Mouse (Mus musculus): Measurements from ENCODE around the gene Hvcn1. TPM values are rescaled to one million over a fixed set of nuclear protein-coding genes. Genes with fewer than 3 reads are reported as not detected.

Gene Hvcn1
- polyA plus RNA-seq, 1 experiment from 2014 or later, result 8.2 TPM

DNA sequence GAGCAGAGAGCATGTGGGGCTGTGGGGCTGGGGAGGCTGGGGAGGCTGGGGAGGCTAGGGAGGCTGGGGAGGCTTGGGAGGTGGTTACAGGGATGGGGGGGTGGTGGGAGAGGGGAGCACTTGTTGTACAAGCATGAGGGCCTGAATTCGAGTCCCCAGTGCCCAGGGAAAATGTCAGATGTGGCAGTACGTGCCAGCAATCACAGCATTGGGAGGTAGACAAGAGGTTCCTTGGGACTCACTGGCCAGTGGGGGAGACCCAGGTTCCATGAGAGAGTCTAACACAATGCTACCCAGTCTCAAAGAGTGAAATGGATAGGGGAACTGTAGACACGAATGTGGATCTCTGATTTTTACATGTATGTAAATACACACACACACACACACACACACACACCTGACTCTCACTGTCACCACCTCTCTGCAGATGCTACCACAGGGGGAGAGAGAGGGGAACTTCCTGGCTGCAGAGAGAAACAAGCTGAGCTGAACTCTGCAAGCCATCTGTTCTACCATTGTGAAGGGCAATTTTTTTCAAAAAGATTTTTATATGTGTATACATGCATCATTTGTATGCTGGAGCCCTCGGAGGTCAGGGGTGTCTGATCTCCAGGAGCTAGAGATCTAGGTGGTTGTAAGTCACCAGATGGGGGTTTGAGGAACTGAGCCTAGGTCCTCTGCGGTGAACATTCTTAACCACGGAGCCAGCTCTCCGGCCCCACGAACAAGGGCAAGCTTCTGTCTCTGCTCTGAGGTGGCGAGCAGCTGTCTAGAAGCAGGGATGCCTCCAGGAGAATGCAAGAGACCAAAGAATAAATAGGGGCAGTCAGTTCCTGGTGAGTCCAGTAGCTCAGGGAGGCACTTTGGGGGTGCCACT is 28.0 kb downstream of the Hvcn1 start:
- Histone ChIP-seq H3K9ac (no peak overlapping the region), H3K27ac (ENCODE audit: low read depth) (no peak overlapping the region), H3K4me2 (no peak overlapping the region), H3K36me3 (ENCODE audit: insufficient read depth) (no peaks in the 10 kb centered on the region; the same call in 1 of the 2 replicates), H3K27me3 (ENCODE audit: insufficient read depth, low read length) (no peaks in the 10 kb centered on the region), H3K4me3 (ENCODE audit: low read depth, low read length) (no peak overlapping the region), H3K4me1 (ENCODE audit: insufficient read depth) (no peaks in the 10 kb centered on the region), H3K9me3 (ENCODE audit: low read depth, low read length) (no peaks in the 10 kb centered on the region)
- 74% methylated on average over 9 of the region's 9 CpGs for WGBS
- no peak for DNase-seq
- no peak for ATAC-seq (ENCODE audit: insufficient read depth)
- no peak for TF ChIP-seq CTCF (IDR thresholded peaks at IDR 0.05; ENCODE audit: low read depth)

DNA sequence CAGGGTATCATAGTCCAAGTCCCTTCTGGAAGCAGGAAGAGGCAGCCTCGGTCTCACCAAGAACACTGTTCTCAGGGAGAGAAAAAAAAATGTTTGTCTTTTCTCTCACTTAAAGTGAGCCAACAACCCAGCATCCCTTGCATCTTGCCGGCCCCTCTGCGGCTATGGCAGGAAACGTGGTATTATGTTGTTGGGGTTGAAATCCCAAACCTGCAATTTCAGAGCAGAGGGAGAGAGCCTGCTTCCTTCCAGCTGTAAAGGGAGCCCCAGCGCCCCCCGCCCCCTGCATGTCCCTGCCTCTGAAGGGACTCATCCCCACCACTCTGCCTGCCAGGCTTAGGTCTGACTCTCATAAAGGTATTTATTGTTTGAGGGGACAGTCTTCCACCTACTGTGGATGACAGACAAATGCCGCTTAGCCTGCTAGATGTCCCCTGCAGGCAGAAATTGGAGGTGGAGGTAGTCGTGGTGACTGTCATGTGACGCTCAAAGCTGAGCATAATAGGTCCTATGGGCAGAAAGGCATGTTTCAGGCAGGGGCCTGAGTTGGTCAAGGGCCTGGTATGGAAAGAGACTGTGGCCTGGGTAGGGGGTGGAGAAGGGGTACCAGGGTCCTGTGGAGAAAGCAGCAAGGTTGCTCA is 28.7 kb downstream of the Hvcn1 start:
- Histone ChIP-seq H3K27me3 (ENCODE audit: insufficient read depth, low read length) (no peaks in the 10 kb centered on the region), H3K9me3 (ENCODE audit: low read depth, low read length) (no peaks in the 10 kb centered on the region), H3K27ac (ENCODE audit: low read depth) (no peak overlapping the region), H3K4me2 (no peak overlapping the region), H3K4me1 (ENCODE audit: insufficient read depth) (no peaks in the 10 kb centered on the region), H3K9ac (no peak overlapping the region), H3K4me3 (ENCODE audit: low read depth, low read length) (no peak overlapping the region), H3K36me3 (ENCODE audit: insufficient read depth) (peaks cover 3% of the 10 kb centered on the region; the same call in 1 of the 2 replicates)
- WGBS, result 59% methylated on average over 9 of the region's 9 CpGs
- no peak; the same call in 1 of the 2 replicates for TF ChIP-seq CTCF (IDR thresholded peaks at IDR 0.05; ENCODE audit: low read depth)
- peak; percentile 21 for DNase-seq
- ATAC-seq (ENCODE audit: insufficient read depth), result no peak

DNA sequence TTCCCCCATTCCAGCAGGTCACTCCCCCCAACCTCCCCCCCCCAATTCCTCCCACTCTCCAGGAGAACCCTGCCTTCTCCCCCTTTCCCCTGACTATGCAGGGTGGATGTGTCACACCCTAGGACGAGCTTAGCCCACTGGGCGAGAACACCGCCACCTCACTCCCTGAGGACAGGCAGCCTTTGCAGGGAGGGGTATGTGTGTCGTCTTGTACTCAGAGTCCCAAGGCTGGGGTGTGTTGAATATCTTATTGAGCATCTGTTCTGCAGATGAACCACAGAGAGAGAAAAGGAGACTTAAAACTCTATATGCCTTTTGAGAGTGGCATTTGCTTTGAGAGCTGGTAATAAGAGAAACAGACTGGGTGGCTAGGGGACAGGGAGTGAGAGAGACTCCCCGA is 30.6 kb downstream of the Hvcn1 start:
- TF ChIP-seq CTCF (IDR thresholded peaks at IDR 0.05; ENCODE audit: low read depth), result no peak
- Histone ChIP-seq H3K9me3 (ENCODE audit: low read depth, low read length) (no peaks in the 10 kb centered on the region), H3K27ac (ENCODE audit: low read depth) (no peak overlapping the region), H3K4me1 (ENCODE audit: insufficient read depth) (no peaks in the 10 kb centered on the region), H3K27me3 (ENCODE audit: insufficient read depth, low read length) (no peaks in the 10 kb centered on the region), H3K4me2 (no peak overlapping the region), H3K4me3 (ENCODE audit: low read depth, low read length) (no peak overlapping the region), H3K9ac (no peak overlapping the region), H3K36me3 (ENCODE audit: insufficient read depth) (peaks cover 18% of the 10 kb centered on the region; the same call in 1 of the 2 replicates)
- WGBS, result 72% methylated on average over 5 of the region's 5 CpGs
- no peak for DNase-seq
- ATAC-seq (ENCODE audit: insufficient read depth), result no peak

DNA sequence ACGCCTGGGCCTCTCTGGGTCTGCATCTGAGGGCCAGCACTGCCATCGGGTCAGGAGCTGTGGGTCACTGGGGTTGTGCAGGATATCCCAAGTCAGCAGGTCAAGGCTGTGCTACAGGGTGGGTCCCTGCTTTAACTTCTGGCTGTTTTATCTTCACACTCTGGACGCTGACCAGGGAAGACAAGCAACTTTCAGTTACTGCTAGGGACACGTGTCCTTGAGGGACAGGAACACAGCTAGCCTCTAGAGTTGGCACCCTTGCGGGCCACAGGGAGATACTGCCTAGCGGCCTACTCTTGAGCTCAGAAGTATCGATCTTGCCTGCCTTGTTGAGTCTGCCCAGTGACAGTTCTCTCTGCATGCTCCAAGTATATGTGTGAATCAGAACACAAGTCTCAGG is 33.0 kb downstream of the Hvcn1 start:
- WGBS, result 75% methylated on average over 7 of the region's 7 CpGs
- Histone ChIP-seq H3K27me3 (ENCODE audit: insufficient read depth, low read length) (no peaks in the 10 kb centered on the region), H3K4me2 (no peak overlapping the region), H3K9me3 (ENCODE audit: low read depth, low read length) (no peaks in the 10 kb centered on the region), H3K4me3 (ENCODE audit: low read depth, low read length) (no peak overlapping the region), H3K4me1 (ENCODE audit: insufficient read depth) (no peaks in the 10 kb centered on the region), H3K27ac (ENCODE audit: low read depth) (no peak overlapping the region), H3K9ac (no peak overlapping the region), H3K36me3 (ENCODE audit: insufficient read depth) (peaks cover 22% of the 10 kb centered on the region; the same call in 1 of the 2 replicates)
- ATAC-seq (ENCODE audit: insufficient read depth), result no peak
- no peak for TF ChIP-seq CTCF (IDR thresholded peaks at IDR 0.05; ENCODE audit: low read depth)
- no peak for DNase-seq

DNA sequence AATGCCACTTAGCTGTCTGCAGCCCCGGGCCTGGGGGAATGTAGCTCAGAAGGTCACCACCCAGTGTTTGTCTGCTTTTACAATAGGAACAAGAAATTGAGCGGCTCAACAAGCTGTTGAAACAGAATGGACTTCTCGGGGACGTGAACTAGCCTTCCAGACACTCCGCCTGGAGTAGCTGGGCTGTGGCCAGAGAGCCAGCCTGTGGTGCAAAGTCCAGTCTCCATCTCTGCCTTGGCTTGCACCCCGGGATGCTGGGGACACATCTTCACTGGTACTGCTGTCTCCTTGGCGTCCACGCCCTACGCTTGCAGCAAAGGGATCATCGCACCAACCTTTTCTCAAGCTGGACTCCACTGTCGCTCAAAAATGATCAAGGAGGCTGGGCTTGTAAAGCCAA is 33.9 kb downstream of the Hvcn1 start:
- DNase-seq, result no peak
- ATAC-seq (ENCODE audit: insufficient read depth), result no peak
- Histone ChIP-seq H3K4me1 (ENCODE audit: insufficient read depth) (no peaks in the 10 kb centered on the region), H3K4me2 (no peak overlapping the region), H3K27ac (ENCODE audit: low read depth) (no peak overlapping the region), H3K36me3 (ENCODE audit: insufficient read depth) (peaks cover 22% of the 10 kb centered on the region; the same call in 1 of the 2 replicates), H3K9ac (no peak overlapping the region), H3K4me3 (ENCODE audit: low read depth, low read length) (no peak overlapping the region), H3K9me3 (ENCODE audit: low read depth, low read length) (no peaks in the 10 kb centered on the region), H3K27me3 (ENCODE audit: insufficient read depth, low read length) (no peaks in the 10 kb centered on the region)
- 87% methylated on average over 11 of the region's 11 CpGs for whole genome bisulfite sequencing
- no peak for TF ChIP-seq CTCF (IDR thresholded peaks at IDR 0.05; ENCODE audit: low read depth)

DNA sequence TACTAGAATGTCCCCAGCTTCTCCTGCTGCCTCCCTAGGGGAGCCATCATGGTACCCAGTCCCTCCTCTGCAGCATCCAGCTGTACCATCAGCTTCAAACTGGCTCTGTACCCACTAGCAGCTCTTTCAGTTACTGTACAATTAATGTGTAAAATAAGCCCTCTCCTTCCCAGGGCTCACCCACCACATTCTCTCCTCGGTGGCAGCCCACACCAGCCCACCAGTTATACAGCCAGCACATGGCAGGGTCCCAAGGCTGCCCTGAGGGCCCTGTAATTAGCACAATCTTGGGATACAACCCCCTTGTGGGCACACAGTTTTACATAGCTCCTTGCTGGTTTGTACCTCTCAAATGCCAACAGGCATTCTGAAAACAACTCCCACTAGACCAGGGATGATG is 34.4 kb downstream of the Hvcn1 start:
- 81% methylated on average over 1 of the region's 1 CpGs for WGBS

DNA sequence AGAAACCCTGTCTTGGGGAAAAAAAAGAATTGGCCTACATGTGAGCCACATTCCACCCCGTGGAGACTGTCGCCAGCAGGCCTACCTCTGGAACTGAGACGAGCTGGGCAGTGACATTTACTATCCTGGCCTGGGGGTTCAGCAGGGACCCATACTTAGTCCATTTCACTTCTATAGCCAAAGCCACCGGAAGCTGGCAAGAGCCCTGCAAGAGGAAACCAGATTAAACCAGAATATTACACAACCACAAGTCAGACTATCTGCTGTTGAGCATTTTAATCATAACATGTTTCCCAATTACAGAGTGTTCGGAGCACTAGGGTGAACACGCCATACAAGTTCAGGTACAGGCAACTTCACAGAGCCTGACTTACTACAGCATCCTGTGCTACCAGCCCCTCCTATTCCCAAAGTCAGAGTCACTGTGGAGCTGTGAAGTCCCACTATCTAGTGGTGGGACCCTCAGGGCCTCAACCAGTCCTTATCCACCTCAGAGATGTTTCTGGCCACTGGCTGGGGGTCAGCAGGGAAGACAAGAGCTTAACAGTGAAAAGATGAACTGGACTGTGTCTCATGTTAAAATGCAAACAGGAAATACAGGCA is 36.0 kb downstream of the Hvcn1 start:
- no peaks in the 10 kb centered on the region for H3K9me3 ChIP-seq (ENCODE audit: low read depth, low read length)
- no peaks in the 10 kb centered on the region for H3K27me3 ChIP-seq (ENCODE audit: insufficient read depth, low read length)
- H3K36me3 ChIP-seq (ENCODE audit: insufficient read depth), result peaks cover 25% of the 10 kb centered on the region; the same call in 1 of the 2 replicates
- H3K27ac ChIP-seq (ENCODE audit: low read depth), result no peak overlapping the region
- WGBS, result 86% methylated on average over 6 of the region's 6 CpGs
- no peak overlapping the region for H3K4me3 ChIP-seq (ENCODE audit: low read depth, low read length)
- no peaks in the 10 kb centered on the region for H3K4me1 ChIP-seq (ENCODE audit: insufficient read depth)
- no peak overlapping the region for H3K9ac ChIP-seq
- DNase-seq (no peak), ATAC-seq (ENCODE audit: insufficient read depth) (no peak)
- no peak overlapping the region for H3K4me2 ChIP-seq
- TF ChIP-seq CTCF (IDR thresholded peaks at IDR 0.05; ENCODE audit: low read depth), result no peak

More for the DNA sequence above, 34.4 kb downstream of the Hvcn1 start:
- no peaks in the 10 kb centered on the region for H3K4me1 ChIP-seq (ENCODE audit: insufficient read depth)
- ATAC-seq (ENCODE audit: insufficient read depth) (no peak), DNase-seq (no peak)
- H3K36me3 ChIP-seq (ENCODE audit: insufficient read depth), result peaks cover 25% of the 10 kb centered on the region; the same call in 1 of the 2 replicates
- no peak overlapping the region for H3K9ac ChIP-seq
- no peak overlapping the region for H3K4me2 ChIP-seq
- no peak overlapping the region for H3K27ac ChIP-seq (ENCODE audit: low read depth)
- no peak overlapping the region for H3K4me3 ChIP-seq (ENCODE audit: low read depth, low read length)
- no peaks in the 10 kb centered on the region for H3K9me3 ChIP-seq (ENCODE audit: low read depth, low read length)
- no peak for TF ChIP-seq CTCF (IDR thresholded peaks at IDR 0.05; ENCODE audit: low read depth)
- H3K27me3 ChIP-seq (ENCODE audit: insufficient read depth, low read length), result no peaks in the 10 kb centered on the region

Measured in lung, embryonic 14.5 days (tissue).